Mouse (Mus musculus): Measurements from ENCODE around the gene Sec14l1. TPM values are rescaled to one million over a fixed set of nuclear protein-coding genes. Genes with fewer than 3 reads are reported as not detected.

Gene Sec14l1
- polyA plus RNA-seq, 1 experiment from 2014 or later, result 29.7 TPM

DNA sequence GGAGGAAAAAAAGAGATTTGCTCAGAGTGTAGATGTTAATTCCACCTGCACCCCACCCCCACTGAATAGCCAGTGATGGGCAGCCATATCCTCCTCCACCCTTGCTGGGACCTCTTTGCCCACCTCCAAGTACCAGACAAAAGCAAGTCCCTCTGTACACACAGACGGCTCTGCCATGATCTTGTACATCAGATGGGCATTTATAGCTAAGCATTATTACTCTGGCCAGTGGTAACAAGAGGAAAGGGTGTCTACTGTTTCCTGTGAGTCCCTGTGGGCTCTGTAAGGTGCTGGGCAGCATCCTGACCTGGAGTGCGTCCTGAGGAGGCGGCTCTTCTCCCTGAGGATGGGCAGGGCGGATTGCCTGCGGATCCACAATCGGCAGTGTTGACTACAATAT lies 7.0 kb downstream of the Sec14l1 start:
- Histone ChIP-seq H3K9ac (ENCODE audit: low read length) (no peak overlapping the region), H3K27ac (replicated peaks; ENCODE audit: low read depth, low read length) (no peak overlapping the region), H3K9me3 (ENCODE audit: control insufficient read depth, low read length) (no peaks in the 10 kb centered on the region), H3K4me2 (ENCODE audit: low read depth, severe bottlenecking) (no peak overlapping the region), H3K36me3 (ENCODE audit: control insufficient read depth, insufficient read depth, low read length) (no peaks in the 10 kb centered on the region; the same call in 1 of the 2 replicates), H3K4me3 (ENCODE audit: low read depth, low read length) (no peak overlapping the region), H3K27me3 (ENCODE audit: control insufficient read depth, insufficient read depth, low read length) (no peaks in the 10 kb centered on the region), H3K4me1 (ENCODE audit: control insufficient read depth, insufficient read depth, low read length) (peaks cover 33% of the 10 kb centered on the region)
- ATAC-seq (ENCODE audit: insufficient number of reproducible peaks, low FRiP score, low TSS enrichment, low read depth) (no peak), DNase-seq (ENCODE audit: low spot score) (no peak)
- 89% methylated on average over 6 of the region's 6 CpGs for WGBS

DNA sequence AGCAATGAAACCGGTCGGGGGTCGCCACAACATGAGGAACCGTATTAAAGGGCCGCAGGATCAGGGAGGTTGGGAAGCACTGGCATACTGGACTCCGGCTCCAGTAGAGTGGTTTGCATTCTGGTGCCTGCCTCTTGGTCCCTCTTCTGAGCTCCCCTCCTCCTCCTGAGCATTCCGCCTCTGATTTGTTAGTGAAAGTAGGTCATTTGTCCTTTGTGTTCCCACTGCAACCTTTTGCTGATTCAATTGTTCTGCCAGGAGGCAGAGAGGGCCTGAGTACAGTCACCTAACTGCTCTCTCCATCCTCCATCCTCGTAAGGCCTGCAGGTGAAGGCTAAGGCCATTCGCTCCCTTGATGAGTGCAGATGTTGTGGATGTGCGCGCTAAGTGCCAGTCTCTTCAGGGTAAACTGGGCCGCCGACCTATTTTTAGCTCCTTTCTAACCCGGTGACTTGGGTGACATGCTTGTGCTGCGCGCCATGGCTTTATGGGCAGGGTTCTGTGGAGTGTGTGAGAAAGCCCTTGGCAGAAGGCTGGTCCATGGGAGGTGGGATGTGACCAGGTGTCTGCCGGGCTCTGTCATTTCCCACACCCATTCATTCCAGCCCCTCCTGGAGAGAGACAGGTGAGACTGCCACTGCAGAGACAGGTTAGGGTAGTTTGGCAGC lies 8.6 kb downstream of the Sec14l1 start:
- Histone ChIP-seq H3K4me2 (ENCODE audit: low read depth, severe bottlenecking) (no peak overlapping the region), H3K9me3 (ENCODE audit: control insufficient read depth, low read length) (no peaks in the 10 kb centered on the region), H3K4me3 (ENCODE audit: low read depth, low read length) (no peak overlapping the region), H3K9ac (ENCODE audit: low read length) (no peak overlapping the region), H3K36me3 (ENCODE audit: control insufficient read depth, insufficient read depth, low read length) (no peaks in the 10 kb centered on the region; the same call in 1 of the 2 replicates), H3K27me3 (ENCODE audit: control insufficient read depth, insufficient read depth, low read length) (no peaks in the 10 kb centered on the region), H3K4me1 (ENCODE audit: control insufficient read depth, insufficient read depth, low read length) (peaks cover 26% of the 10 kb centered on the region), H3K27ac (replicated peaks; ENCODE audit: low read depth, low read length) (no peak overlapping the region)
- no peak for DNase-seq (ENCODE audit: low spot score)
- no peak for ATAC-seq (ENCODE audit: insufficient number of reproducible peaks, low FRiP score, low TSS enrichment, low read depth)
- WGBS, result 89% methylated on average over 17 of the region's 17 CpGs

DNA sequence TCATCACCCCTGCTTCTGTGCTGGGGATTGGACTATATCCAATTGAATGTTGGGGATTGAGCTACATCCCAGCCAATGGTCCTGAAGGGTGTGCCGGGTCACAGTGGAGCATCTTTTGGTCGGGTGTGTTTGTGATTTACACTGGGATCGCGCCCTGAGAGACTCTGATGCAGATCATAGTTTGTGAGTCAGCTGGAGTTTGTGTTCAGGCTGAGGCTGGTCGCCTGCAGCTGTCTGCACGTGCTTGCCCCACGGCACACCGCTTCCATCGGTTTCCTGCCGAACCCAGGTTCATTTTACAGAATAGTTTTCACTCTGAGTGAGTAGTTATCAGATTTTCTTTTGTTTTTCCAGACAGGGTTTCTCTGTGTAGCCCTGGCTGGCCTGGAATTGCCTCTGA lies 9.6 kb downstream of the Sec14l1 start:
- no peaks in the 10 kb centered on the region; the same call in 1 of the 2 replicates for H3K36me3 ChIP-seq (ENCODE audit: control insufficient read depth, insufficient read depth, low read length)
- H3K27me3 ChIP-seq (ENCODE audit: control insufficient read depth, insufficient read depth, low read length), result no peaks in the 10 kb centered on the region
- H3K4me3 ChIP-seq (ENCODE audit: low read depth, low read length), result no peak overlapping the region
- no peak for ATAC-seq (ENCODE audit: insufficient number of reproducible peaks, low FRiP score, low TSS enrichment, low read depth)
- no peaks in the 10 kb centered on the region for H3K9me3 ChIP-seq (ENCODE audit: control insufficient read depth, low read length)
- H3K4me2 ChIP-seq (ENCODE audit: low read depth, severe bottlenecking), result no peak overlapping the region
- H3K4me1 ChIP-seq (ENCODE audit: control insufficient read depth, insufficient read depth, low read length), result peaks cover 24% of the 10 kb centered on the region
- no peak for DNase-seq (ENCODE audit: low spot score)
- no peak overlapping the region for H3K27ac ChIP-seq (replicated peaks; ENCODE audit: low read depth, low read length)
- no peak overlapping the region for H3K9ac ChIP-seq (ENCODE audit: low read length)
- WGBS, result 70% methylated on average over 10 of the region's 10 CpGs

DNA sequence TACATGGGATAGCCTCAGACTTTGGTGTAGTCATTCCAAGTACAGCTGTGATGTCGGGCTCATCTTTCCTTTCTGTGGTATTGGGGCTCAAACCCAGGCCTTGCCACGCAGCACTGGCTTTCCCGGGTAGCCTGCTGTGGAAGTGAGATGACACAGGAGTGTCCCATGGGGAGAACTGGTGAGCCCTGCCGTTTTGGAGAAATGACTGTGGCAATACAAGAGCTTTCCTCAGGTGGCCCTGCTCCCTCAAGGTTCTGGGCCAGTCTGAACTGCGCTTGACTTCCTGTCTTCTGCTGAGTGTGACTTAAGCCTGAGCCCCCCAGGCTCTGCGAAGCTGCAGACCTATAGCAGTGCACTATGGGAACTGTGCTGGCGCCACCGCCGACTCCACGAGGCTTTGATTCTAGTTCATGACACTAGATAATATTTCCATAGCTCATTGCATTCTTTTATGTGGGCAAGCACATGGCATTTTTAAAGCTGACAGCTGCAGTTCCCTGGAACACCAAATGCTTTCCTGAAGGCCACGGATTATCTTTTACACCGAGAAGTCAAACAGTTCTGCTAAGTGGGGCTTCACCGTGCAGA lies 12.4 kb downstream of the Sec14l1 start:
- H3K4me3 ChIP-seq (ENCODE audit: low read depth, low read length), result no peak overlapping the region
- no peak overlapping the region for H3K9ac ChIP-seq (ENCODE audit: low read length)
- WGBS, result 77% methylated on average over 13 of the region's 13 CpGs
- H3K9me3 ChIP-seq (ENCODE audit: control insufficient read depth, low read length), result no peaks in the 10 kb centered on the region
- H3K27me3 ChIP-seq (ENCODE audit: control insufficient read depth, insufficient read depth, low read length), result no peaks in the 10 kb centered on the region
- no peak overlapping the region; the same call in 1 of the 2 replicates for H3K4me2 ChIP-seq (ENCODE audit: low read depth, severe bottlenecking)
- no peak for ATAC-seq (ENCODE audit: insufficient number of reproducible peaks, low FRiP score, low TSS enrichment, low read depth)
- H3K4me1 ChIP-seq (ENCODE audit: control insufficient read depth, insufficient read depth, low read length), result peaks cover 17% of the 10 kb centered on the region
- 0 out of 2 replicates have a peak overlapping the region, but pooled peaks have one; percentile 39 for H3K27ac ChIP-seq (replicated peaks; ENCODE audit: low read depth, low read length)
- no peaks in the 10 kb centered on the region; the same call in 1 of the 2 replicates for H3K36me3 ChIP-seq (ENCODE audit: control insufficient read depth, insufficient read depth, low read length)
- DNase-seq (ENCODE audit: low spot score), result no peak

DNA sequence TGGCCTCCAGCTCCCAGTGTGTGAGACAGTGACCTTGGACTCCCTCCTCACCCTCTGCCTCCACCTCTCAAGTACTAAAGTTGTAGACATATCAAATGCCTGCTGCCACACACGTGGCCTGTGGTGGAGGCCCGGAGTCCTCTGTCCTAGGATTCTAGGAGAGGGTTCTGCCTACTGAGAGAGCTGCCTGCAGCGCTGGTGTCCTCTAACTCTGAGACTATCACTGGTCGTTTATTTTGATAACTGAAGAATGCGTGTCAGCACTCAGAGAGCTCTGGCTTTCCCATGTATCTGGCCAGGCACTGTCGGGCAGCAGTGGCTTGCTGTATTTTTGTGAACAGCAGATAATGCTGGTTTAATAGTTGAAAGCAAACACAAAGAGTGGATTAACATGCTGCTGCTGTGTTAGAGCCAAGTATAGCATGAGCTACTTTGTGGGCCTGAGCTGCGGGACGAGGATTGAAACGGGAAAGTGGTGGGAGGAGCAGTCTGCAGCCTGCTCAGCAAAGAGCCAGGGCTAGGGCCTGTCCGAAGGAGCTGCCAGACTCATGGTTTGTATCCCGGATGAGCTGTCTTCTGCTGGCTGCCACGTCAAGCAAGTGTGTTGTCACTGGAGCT lies 13.1 kb downstream of the Sec14l1 start:
- Histone ChIP-seq H3K27ac (replicated peaks; ENCODE audit: low read depth, low read length) (no peak overlapping the region; the same call in 1 of the 2 replicates), H3K9me3 (ENCODE audit: control insufficient read depth, low read length) (no peaks in the 10 kb centered on the region), H3K9ac (ENCODE audit: low read length) (no peak overlapping the region), H3K36me3 (ENCODE audit: control insufficient read depth, insufficient read depth, low read length) (no peaks in the 10 kb centered on the region; the same call in 1 of the 2 replicates), H3K4me2 (ENCODE audit: low read depth, severe bottlenecking) (no peak overlapping the region), H3K4me3 (ENCODE audit: low read depth, low read length) (no peak overlapping the region), H3K27me3 (ENCODE audit: control insufficient read depth, insufficient read depth, low read length) (no peaks in the 10 kb centered on the region), H3K4me1 (ENCODE audit: control insufficient read depth, insufficient read depth, low read length) (peaks cover 17% of the 10 kb centered on the region)
- 57% methylated on average over 12 of the region's 12 CpGs for WGBS
- ATAC-seq (ENCODE audit: insufficient number of reproducible peaks, low FRiP score, low TSS enrichment, low read depth), result no peak
- no peak for DNase-seq (ENCODE audit: low spot score)

DNA sequence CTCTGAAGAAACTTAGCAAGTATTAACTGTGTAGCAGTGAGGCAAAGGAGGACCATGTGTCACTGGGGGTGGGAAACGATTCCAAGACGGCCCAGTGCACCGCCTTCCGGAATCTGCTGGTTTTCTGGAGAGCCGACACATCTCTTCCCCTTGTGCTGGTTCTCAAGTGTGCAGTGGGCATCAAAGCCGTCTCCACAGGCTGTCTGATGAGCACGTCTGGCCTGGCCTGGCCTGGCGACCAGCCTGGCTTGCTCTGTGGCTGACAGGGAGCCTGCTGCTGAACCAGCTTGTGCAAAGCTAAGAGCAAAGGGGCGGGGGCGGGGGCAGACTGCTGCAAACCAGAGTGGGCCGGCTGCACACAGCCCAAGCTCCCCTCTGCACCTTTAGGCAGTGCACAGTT lies 14.5 kb downstream of the Sec14l1 start:
- Histone ChIP-seq H3K4me2 (ENCODE audit: low read depth, severe bottlenecking) (no peak overlapping the region), H3K9ac (ENCODE audit: low read length) (peak overlapping the region; percentile 12; the same call in 1 of the 2 replicates), H3K9me3 (ENCODE audit: control insufficient read depth, low read length) (no peaks in the 10 kb centered on the region), H3K4me3 (ENCODE audit: low read depth, low read length) (no peak overlapping the region), H3K27me3 (ENCODE audit: control insufficient read depth, insufficient read depth, low read length) (no peaks in the 10 kb centered on the region), H3K27ac (replicated peaks; ENCODE audit: low read depth, low read length) (0 out of 2 replicates have a peak overlapping the region, but pooled peaks have one; percentile 21), H3K4me1 (ENCODE audit: control insufficient read depth, insufficient read depth, low read length) (peaks cover 17% of the 10 kb centered on the region), H3K36me3 (ENCODE audit: control insufficient read depth, insufficient read depth, low read length) (no peaks in the 10 kb centered on the region)
- DNase-seq (ENCODE audit: low spot score), result no peak
- no peak for ATAC-seq (ENCODE audit: insufficient number of reproducible peaks, low FRiP score, low TSS enrichment, low read depth)
- 51% methylated on average over 11 of the region's 11 CpGs for WGBS

DNA sequence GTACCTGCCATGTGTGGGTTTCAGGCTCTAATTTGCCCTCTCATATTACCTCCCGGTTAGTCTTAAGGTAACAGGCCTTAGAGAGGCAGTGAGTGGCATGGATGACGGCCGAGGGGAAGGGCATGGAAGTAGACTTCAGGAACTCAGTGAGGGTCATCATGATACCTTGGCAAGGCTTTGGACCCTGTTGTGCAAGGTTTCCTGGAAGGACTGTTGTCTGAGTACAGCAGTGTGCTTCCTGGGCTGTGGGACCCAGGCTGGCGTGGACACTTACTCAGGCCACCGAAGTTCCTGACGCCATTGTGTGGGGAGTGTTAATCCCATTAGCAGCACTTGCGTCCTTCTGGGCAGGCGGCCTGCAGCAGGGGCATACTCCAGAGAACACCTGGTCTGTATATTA lies 15.1 kb downstream of the Sec14l1 start:
- no peak for ATAC-seq (ENCODE audit: insufficient number of reproducible peaks, low FRiP score, low TSS enrichment, low read depth)
- H3K9ac ChIP-seq (ENCODE audit: low read length), result no peak overlapping the region
- peaks cover 17% of the 10 kb centered on the region for H3K4me1 ChIP-seq (ENCODE audit: control insufficient read depth, insufficient read depth, low read length)

DNA sequence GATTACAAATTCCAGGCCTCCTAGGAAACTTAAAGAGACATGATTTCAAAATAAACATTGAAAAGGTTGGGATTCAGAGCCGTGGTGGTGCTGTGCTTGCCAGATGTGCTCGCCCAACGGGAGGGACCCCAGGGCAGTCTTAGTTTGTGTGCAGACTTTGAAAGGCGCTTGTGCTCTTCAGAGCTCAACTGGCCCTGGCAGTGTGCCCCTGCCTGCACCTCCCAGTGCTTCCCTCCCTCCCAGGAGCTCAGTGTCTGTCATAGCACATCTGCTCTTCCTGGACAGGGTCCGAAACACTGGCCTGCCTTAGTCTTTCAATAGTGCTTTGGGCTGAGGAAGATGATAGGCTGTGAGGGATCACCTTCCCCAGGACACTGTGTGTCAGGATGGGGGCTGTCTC lies 15.9 kb downstream of the Sec14l1 start:
- Histone ChIP-seq H3K9me3 (ENCODE audit: control insufficient read depth, low read length) (no peaks in the 10 kb centered on the region), H3K4me1 (ENCODE audit: control insufficient read depth, insufficient read depth, low read length) (peaks cover 23% of the 10 kb centered on the region), H3K9ac (ENCODE audit: low read length) (no peak overlapping the region), H3K36me3 (ENCODE audit: control insufficient read depth, insufficient read depth, low read length) (no peaks in the 10 kb centered on the region), H3K4me3 (ENCODE audit: low read depth, low read length) (no peak overlapping the region), H3K4me2 (ENCODE audit: low read depth, severe bottlenecking) (no peak overlapping the region), H3K27me3 (ENCODE audit: control insufficient read depth, insufficient read depth, low read length) (no peaks in the 10 kb centered on the region), H3K27ac (replicated peaks; ENCODE audit: low read depth, low read length) (no peak overlapping the region)
- no peak for DNase-seq (ENCODE audit: low spot score)
- WGBS, result 69% methylated on average over 5 of the region's 5 CpGs
- ATAC-seq (ENCODE audit: insufficient number of reproducible peaks, low FRiP score, low TSS enrichment, low read depth), result no peak

More for the DNA sequence above, 15.1 kb downstream of the Sec14l1 start:
- Histone ChIP-seq H3K4me2 (ENCODE audit: low read depth, severe bottlenecking) (no peak overlapping the region), H3K36me3 (ENCODE audit: control insufficient read depth, insufficient read depth, low read length) (no peaks in the 10 kb centered on the region), H3K4me3 (ENCODE audit: low read depth, low read length) (no peak overlapping the region), H3K9me3 (ENCODE audit: control insufficient read depth, low read length) (no peaks in the 10 kb centered on the region), H3K27me3 (ENCODE audit: control insufficient read depth, insufficient read depth, low read length) (no peaks in the 10 kb centered on the region), H3K27ac (replicated peaks; ENCODE audit: low read depth, low read length) (no peak overlapping the region)
- 75% methylated on average over 8 of the region's 8 CpGs for WGBS
- DNase-seq (ENCODE audit: low spot score), result no peak
